Mouse (Mus musculus): ENCODE data around the gene 5031439G07Rik. TPM values are rescaled to one million over a fixed set of nuclear protein-coding genes. Genes with fewer than 3 reads are reported as not detected.

The 5031439G07Rik gene
- polyA plus RNA-seq, 1 experiment from 2014 or later: 19.0 TPM

GRCm38 (mm10) chr15:84940102-84940501, 48.2 kb downstream of the 5031439G07Rik start:
- no peak overlapping the region for H3K27ac ChIP-seq
- H3K36me3 ChIP-seq: peaks cover 72% of the 10 kb centered on the region
- H3K27me3 ChIP-seq: no peaks in the 10 kb centered on the region
- no peak overlapping the region for H3K4me3 ChIP-seq (replicated peaks)
- no peak overlapping the region for H3K4me2 ChIP-seq (replicated peaks)
- WGBS: 72% methylated on average over 12 of the region's 12 CpGs
- ATAC-seq: no peak
- H3K9me3 ChIP-seq: no peaks in the 10 kb centered on the region
- no peaks in the 10 kb centered on the region for H3K4me1 ChIP-seq (replicated peaks)
- no peak overlapping the region for H3K9ac ChIP-seq (replicated peaks)

GRCm38 (mm10) chr15:84934901-84935300, 53.5 kb downstream of the 5031439G07Rik start:
- no peak for ATAC-seq
- H3K36me3 ChIP-seq: peaks cover 100% of the 10 kb centered on the region
- no peak overlapping the region for H3K27ac ChIP-seq

GRCm38 (mm10) chr15:84932351-84932750, 56.0 kb downstream of the 5031439G07Rik start:
- no peak overlapping the region for H3K9ac ChIP-seq (replicated peaks)
- no peaks in the 10 kb centered on the region for H3K9me3 ChIP-seq
- H3K27ac ChIP-seq: no peak overlapping the region
- peaks cover 100% of the 10 kb centered on the region for H3K36me3 ChIP-seq
- H3K27me3 ChIP-seq: no peaks in the 10 kb centered on the region
- H3K4me1 ChIP-seq (replicated peaks): no peaks in the 10 kb centered on the region
- H3K4me2 ChIP-seq (replicated peaks): no peak overlapping the region
- no peak for ATAC-seq
- no peak overlapping the region for H3K4me3 ChIP-seq (replicated peaks)
- WGBS: 91% methylated on average over 5 of the region's 5 CpGs

More at GRCm38 (mm10) chr15:84934901-84935300, 53.5 kb downstream of the 5031439G07Rik start:
- Histone ChIP-seq H3K9me3 (no peaks in the 10 kb centered on the region), H3K4me3 (replicated peaks) (no peak overlapping the region), H3K27me3 (no peaks in the 10 kb centered on the region), H3K4me1 (replicated peaks) (no peaks in the 10 kb centered on the region), H3K9ac (replicated peaks) (no peak overlapping the region), H3K4me2 (replicated peaks) (no peak overlapping the region)
- 88% methylated on average over 16 of the region's 16 CpGs for WGBS

GRCm38 (mm10) chr15:84925495-84926018, 62.8 kb downstream of the 5031439G07Rik start:
- Histone ChIP-seq H3K27me3 (peaks cover 5% of the 10 kb centered on the region; the same call in 1 of the 2 replicates), H3K9ac (replicated peaks) (no peak overlapping the region; the same call in 1 of the 2 replicates), H3K4me3 (replicated peaks) (peak overlapping the region; percentile 97; the same call in 1 of the 2 replicates), H3K4me1 (replicated peaks) (peaks cover 31% of the 10 kb centered on the region), H3K4me2 (replicated peaks) (peak overlapping the region; percentile 94), H3K27ac (no peak overlapping the region), H3K36me3 (peaks cover 34% of the 10 kb centered on the region), H3K9me3 (no peaks in the 10 kb centered on the region)
- ATAC-seq: no peak
- 65% methylated on average over 1 of the region's 1 CpGs for WGBS

- Histone ChIP-seq H3K4me3 (replicated peaks) (peak overlapping the region; percentile 97), H3K36me3 (peaks cover 27% of the 10 kb centered on the region), H3K9me3 (no peaks in the 10 kb centered on the region), H3K4me1 (replicated peaks) (peaks cover 31% of the 10 kb centered on the region), H3K9ac (replicated peaks) (peak overlapping the region; percentile 97), H3K4me2 (replicated peaks) (peak overlapping the region; percentile 94), H3K27ac (no peak overlapping the region), H3K27me3 (peaks cover 5% of the 10 kb centered on the region; the same call in 1 of the 2 replicates)
- 15% methylated on average over 9 of the region's 9 CpGs for WGBS
- no peak for ATAC-seq
These were observed 63.5 kb downstream of the 5031439G07Rik start for GRCm38 (mm10) chr15:84924781-84925315.

- Histone ChIP-seq H3K4me1 (replicated peaks) (peaks cover 31% of the 10 kb centered on the region), H3K9me3 (no peaks in the 10 kb centered on the region), H3K4me2 (replicated peaks) (peak overlapping the region; percentile 94), H3K36me3 (peaks cover 15% of the 10 kb centered on the region), H3K27me3 (peaks cover 5% of the 10 kb centered on the region; the same call in 1 of the 2 replicates), H3K9ac (replicated peaks) (peak overlapping the region; percentile 97), H3K4me3 (replicated peaks) (peak overlapping the region; percentile 97), H3K27ac (peak overlapping the region; percentile 93)
- peak; percentile 82 for ATAC-seq
- under 1% methylated on average over 57 of the region's 68 CpGs for WGBS
These were observed 64.7 kb downstream of the 5031439G07Rik start for GRCm38 (mm10) chr15:84923508-84924181.

GRCm38 (mm10) chr15:84922884-84923507, 65.4 kb downstream of the 5031439G07Rik start, which contains the start of gene Nup50:
Nup50 (plus strand) TSS chr15:84923411.
- peak; percentile 94 for ATAC-seq
- Histone ChIP-seq H3K4me3 (replicated peaks) (peak within 1 kb of the TSS; percentile 97), H3K27ac (peak within 1 kb of the TSS; percentile 93), H3K9ac (replicated peaks) (peak within 1 kb of the TSS; percentile 97), H3K9me3 (no peaks in the 10 kb centered on the region), H3K4me2 (replicated peaks) (peak within 1 kb of the TSS; percentile 94), H3K27me3 (peaks cover 5% of the 10 kb centered on the region; the same call in 1 of the 2 replicates), H3K4me1 (replicated peaks) (peaks cover 31% of the 10 kb centered on the region), H3K36me3 (peaks cover 8% of the 10 kb centered on the region)
- WGBS: under 1% methylated on average over 60 of the region's 60 CpGs

GRCm38 (mm10) chr15:84919938-84920337, 68.4 kb downstream of the 5031439G07Rik start, which contains the start of gene Gm29666:
Gm29666 (minus strand) TSS chr15:84920038.
- Histone ChIP-seq H3K4me3 (replicated peaks) (no peak within 1 kb of the TSS), H3K4me1 (replicated peaks) (peaks cover 19% of the 10 kb centered on the region), H3K27ac (no peak within 1 kb of the TSS), H3K9me3 (no peaks in the 10 kb centered on the region), H3K9ac (replicated peaks) (no peak within 1 kb of the TSS), H3K36me3 (no peaks in the 10 kb centered on the region; the same call in 1 of the 2 replicates), H3K4me2 (replicated peaks) (no peak within 1 kb of the TSS), H3K27me3 (peaks cover 5% of the 10 kb centered on the region; the same call in 1 of the 2 replicates)
- no peak for ATAC-seq
- WGBS: 92% methylated on average over 3 of the region's 3 CpGs

GRCm38 (mm10) chr15:84913201-84913600, 75.2 kb downstream of the 5031439G07Rik start:
- no peak for ATAC-seq
- Histone ChIP-seq H3K36me3 (no peaks in the 10 kb centered on the region), H3K27me3 (peaks cover 6% of the 10 kb centered on the region; the same call in 1 of the 2 replicates), H3K27ac (no peak overlapping the region), H3K4me1 (replicated peaks) (no peaks in the 10 kb centered on the region), H3K9me3 (0 out of 2 replicates have a peak, but pooled peaks cover 6% of the 10 kb centered on the region), H3K4me2 (replicated peaks) (no peak overlapping the region), H3K9ac (replicated peaks) (no peak overlapping the region), H3K4me3 (replicated peaks) (no peak overlapping the region)
- 87% methylated on average over 3 of the region's 3 CpGs for WGBS

- H3K4me2 ChIP-seq (replicated peaks): no peak overlapping the region
- H3K4me3 ChIP-seq (replicated peaks): no peak overlapping the region
- H3K27ac ChIP-seq: no peak overlapping the region
- WGBS: 35% methylated on average over 7 of the region's 7 CpGs
- peaks cover 14% of the 10 kb centered on the region for H3K4me1 ChIP-seq (replicated peaks)
- 0 out of 2 replicates have a peak, but pooled peaks have one; percentile 55 for ATAC-seq
- no peaks in the 10 kb centered on the region for H3K9me3 ChIP-seq
- H3K9ac ChIP-seq (replicated peaks): no peak overlapping the region
- H3K36me3 ChIP-seq: no peaks in the 10 kb centered on the region
- peaks cover 66% of the 10 kb centered on the region for H3K27me3 ChIP-seq
These were observed 84.4 kb downstream of the 5031439G07Rik start for GRCm38 (mm10) chr15:84903843-84904385.

- H3K27ac ChIP-seq: peak overlapping the region; percentile 54; the same call in 1 of the 2 replicates
- 38% methylated on average over 7 of the region's 7 CpGs for WGBS
- H3K4me2 ChIP-seq (replicated peaks): peak overlapping the region; percentile 12; the same call in 1 of the 2 replicates
- peaks cover 4% of the 10 kb centered on the region; the same call in 1 of the 2 replicates for H3K9me3 ChIP-seq
- no peaks in the 10 kb centered on the region for H3K36me3 ChIP-seq
- peak; percentile 68 for ATAC-seq
- peaks cover 35% of the 10 kb centered on the region for H3K27me3 ChIP-seq
- H3K4me1 ChIP-seq (replicated peaks): peaks cover 12% of the 10 kb centered on the region
- no peak overlapping the region for H3K9ac ChIP-seq (replicated peaks)
- H3K4me3 ChIP-seq (replicated peaks): no peak overlapping the region
These were observed 90.3 kb downstream of the 5031439G07Rik start for GRCm38 (mm10) chr15:84898077-84898476.
